Mouse (Mus musculus): Measurements from ENCODE around the gene Ube2r2.

DNA sequence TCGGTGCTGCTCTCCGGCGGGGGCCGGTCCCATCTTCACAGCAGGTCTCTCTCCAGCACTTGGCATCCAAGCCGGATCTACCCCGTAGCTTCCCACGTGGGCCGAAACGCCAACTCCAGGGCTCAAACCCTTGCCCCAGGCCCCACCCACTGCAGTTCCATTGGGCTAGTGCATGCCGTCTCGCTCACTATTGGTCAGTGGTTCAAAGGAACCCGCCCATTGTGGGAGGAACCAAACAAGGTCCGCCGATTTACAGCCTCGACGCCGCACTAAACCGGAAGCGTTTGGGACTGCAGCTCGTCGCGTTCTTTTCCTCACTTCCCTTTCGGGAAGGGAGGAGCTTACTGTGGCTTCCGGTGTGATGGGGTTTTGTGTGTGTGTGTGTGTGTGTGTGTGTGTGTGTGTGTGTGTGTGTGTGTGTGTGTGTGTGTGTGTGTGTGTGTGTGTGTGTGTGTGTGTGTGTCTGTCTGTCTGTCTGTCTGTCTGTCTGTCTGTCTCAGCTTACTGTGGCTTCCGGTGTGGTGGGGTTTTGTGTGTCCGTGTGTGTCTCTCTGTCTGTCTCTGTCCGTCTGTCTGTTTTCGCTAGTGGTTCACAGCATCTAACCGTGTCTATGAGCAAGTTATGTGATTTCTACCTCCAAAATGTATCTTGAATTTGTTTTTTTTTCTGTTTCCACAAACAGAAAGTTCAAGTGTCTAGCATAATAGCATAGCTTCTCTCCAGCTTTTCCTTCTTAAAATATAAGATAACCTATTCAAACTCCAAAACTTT lies 11.2 kb upstream of the Ube2r2 start, which contains the start of gene Nol6:
- no peak for TF ChIP-seq CTCF (IDR thresholded peaks at IDR 0.05; ENCODE audit: borderline replicate concordance, insufficient read depth, low read length)
- peak; percentile 37 for TF ChIP-seq POLR2A (IDR thresholded peaks at IDR 0.05; ENCODE audit: low read depth, low read length)
